Mouse (Mus musculus) megakaryocyte, adult 5-6 weeks (primary cell): ENCODE measurements around the gene Kcnk6. TPM values are rescaled to one million over a fixed set of nuclear protein-coding genes. Genes with fewer than 3 reads are reported as not detected.
"Not testable (repeated sequence)": the region's sequence is repeated elsewhere in the genome, so short reads cannot be mapped to it uniquely, and the experiment has no call there.

Source experiments
- ATAC-seq: 2 replicates; pipeline ENCODE4 v1.8.0; 2016; ENCODE audit warnings: mild to moderate bottlenecking, inconsistent platforms; ENCODE audit not compliant: poor library complexity, severe bottlenecking
- total RNA-seq, 2 experiments: library from RNA; stranded (forward) in 1 of 2; stranded (reverse) in 1 of 2; fragments of 153-499, 151-499 nt in 1 of 2; fragments of 221-1000, 200-1000 nt in 1 of 2; gene quantifications; 2 replicates each; pipeline versions ENCODE4 v1.2.3 to v1.2.4; 2015 to 2017

The Kcnk6 gene
- total RNA-seq, 2 experiments from 2014 or later: 9.2 to 14.6 TPM

DNA sequence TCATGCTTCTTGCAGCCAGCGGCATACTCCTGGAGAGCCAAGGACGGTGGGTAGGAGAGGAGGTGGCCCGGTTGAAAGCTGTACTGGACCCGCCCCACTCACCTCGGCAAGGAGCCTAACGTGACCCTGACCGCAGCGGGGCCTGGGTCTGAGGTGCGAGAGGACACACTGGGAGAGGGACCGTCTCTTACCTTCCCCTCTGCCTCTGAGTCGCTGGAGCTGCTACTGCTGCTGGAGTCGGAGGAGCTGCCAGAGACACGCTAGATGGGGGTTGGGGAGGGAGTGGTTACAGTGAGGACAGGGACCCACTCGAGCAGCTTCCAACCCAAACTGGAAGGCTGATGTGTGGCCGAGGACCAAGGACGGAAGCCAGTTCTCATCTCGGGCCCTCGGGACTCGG is 15.4 kb upstream of the Kcnk6 start:
- 0 out of 2 replicates have a peak, but pooled peaks have one; percentile 4 for ATAC-seq

DNA sequence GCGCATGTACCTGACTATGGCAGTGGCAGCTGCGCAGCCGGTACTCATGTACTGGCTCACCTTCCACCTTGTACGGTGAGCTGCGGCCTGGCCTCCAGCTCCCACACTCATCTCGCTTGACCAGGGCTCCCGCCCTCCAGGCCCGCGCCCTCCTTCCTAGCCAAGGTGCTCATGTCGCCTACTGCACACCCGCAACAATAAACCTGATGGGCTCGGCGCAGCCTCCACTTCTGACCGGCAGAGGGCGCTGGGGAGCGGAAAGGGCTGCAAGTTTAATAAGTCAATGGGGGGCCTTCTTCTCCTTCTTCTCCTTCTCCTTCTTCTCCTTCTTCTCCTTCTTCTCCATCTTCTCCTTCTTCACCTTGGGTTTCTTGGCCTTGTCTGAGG is 15.0 kb upstream of the Kcnk6 start:
- ATAC-seq: peak; percentile 86

DNA sequence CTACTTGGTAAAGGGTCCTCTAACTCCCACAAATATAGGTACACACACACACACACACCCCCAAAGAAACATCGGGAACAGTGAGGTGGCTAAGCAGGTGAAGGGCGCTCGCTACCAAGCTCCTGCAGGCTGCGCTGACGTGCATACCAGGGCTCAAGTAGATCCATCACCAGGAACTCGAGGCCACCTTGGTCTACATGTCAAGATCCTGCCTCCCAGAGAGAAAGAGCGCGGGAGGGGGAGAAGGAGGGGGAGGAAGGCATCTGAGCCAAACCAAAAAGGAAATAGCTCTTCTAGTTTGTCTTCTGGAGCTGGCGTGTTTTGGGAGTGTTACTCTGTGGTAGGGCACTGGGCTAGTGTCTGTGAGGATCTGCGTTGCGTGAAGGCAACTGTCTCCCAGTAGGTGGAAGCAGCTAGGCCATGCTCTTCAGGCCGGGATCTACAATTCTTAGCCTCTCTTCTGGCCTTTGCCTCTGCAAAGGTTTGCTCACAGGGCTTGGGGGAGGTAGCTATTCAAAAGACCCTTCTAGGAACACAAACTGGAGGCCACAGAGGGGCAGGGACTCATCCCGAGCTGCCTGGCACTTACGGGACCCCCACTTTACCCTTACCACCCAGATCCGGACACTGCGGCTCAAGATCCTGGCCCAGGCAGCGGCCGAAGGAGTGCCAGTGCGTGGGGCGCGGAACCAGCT is 14.5 kb upstream of the Kcnk6 start:
- ATAC-seq: no peak

DNA sequence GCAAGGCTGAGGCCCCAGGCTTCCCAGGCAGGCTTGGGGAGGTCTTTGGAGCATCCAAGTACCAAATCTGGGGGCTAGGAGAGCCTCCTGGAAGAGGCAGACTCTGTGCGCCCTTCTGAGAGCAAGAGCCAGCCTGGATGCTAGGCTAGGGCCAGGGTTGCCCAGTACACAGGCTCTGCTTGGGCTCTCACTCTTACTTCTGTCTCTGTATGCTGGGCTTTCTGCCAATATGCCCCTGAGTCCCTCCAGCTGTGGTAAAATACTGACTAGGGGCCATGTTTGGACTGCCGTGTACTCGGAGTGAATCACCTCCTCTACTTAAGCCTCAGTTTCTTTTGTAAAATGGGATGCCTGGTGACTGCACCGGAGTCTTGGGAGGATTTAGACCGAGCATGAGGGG is 13.7 kb upstream of the Kcnk6 start:
- ATAC-seq: no peak

DNA sequence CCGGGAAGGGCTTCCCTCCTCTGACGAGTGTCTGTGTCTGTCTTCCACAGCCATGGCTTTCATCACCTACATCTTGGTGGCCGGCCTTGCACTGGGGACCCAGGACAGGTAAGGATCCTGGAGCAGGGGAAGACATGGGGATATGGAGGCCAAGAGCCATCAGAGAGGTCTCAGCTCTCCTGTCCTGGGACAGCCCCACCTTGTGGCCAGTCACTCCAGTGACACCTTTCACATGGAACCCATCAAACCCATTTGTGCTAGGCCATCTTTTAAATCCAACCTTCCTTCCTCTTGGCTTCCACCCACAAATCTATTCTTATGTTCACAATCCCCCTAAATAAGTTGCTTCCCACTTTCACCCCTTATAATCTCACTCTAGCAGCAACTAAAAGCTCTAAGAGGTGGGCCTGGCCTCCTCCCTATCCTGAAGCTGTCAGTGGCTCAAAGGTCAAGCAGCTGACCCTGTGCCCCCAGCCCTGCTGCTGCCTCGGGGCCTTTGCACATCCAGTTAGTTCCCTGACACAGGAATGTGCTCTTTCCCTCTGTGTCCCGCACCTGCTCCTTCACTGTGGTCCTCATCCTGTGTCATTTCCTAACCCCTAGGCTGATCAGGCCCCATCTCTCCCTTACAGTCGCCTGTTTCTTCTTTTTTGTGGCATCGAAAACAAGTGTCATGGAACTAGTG is 12.6 kb upstream of the Kcnk6 start:
- peak; percentile 47; the same call in 1 of the 2 replicates for ATAC-seq

DNA sequence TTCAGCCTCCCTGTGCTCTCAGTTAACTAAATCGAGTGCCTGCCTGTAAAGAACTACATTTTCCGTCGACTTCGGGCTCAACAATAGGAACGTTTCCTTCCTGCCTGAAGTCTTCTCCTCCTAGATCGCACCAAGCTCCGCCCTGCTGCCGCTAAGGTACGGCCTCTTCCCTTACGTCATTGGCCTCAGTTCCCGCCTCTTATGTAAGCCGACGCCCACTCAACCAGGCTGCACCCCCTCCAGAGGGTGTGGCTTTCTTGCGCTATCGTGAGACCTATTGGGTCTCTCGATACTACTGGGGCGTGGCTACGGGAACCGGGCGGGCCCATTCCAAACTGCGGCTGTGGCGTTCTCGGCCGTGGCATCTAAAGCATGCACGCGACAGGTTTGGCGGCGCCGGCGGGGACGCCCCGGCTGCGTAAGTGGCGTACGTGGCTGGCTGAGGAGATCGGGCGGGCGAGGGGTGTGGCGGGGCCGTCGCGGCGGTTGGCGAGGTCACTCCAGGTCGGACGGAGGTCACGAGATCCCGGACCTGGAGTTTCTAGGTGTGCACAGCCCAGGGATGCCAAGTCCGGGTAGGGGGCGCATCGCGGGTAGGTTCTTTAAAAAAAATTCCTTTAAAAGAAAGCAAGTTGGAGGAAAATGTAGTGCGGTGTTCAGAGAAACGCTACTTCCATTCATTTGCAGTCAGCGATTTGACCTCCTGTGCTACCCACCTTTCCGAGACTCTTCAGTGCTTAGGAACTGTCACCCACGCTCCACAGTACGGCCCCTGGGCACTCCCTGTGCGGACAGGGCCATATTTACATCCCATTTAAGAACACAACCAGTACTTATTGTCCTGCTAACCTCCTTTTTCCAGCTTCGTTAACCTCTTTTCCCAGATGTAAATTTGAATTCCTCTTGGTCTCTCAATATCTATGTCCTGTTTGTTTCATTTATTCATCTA is 6.0 kb upstream of the Kcnk6 start, which contains the start of gene Yif1b:
TSS of gene Yif1b (plus strand) at position 311 of the 949 bp plus-strand sequence.
- ATAC-seq: peak; percentile 98

DNA sequence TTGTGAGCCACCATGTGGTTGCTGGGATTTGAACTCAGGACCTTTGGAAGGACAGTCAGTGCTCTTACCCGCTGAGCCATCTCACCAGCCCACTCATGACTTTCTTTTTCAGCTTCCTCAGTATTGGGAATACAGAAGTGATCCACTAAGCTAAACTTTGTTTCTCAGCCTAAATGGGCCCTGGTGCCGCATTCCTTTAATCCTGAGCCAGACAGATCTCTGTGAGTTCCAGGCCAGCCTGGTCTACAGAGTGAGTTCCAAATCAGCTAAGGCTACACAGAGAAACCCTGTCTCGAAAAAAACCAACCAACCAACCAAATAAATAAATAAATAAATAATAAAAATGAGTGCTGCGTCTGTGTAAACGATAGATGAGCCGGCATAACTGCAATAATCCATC is 5.3 kb upstream of the Kcnk6 start:
- not testable (repeated sequence) for ATAC-seq

DNA sequence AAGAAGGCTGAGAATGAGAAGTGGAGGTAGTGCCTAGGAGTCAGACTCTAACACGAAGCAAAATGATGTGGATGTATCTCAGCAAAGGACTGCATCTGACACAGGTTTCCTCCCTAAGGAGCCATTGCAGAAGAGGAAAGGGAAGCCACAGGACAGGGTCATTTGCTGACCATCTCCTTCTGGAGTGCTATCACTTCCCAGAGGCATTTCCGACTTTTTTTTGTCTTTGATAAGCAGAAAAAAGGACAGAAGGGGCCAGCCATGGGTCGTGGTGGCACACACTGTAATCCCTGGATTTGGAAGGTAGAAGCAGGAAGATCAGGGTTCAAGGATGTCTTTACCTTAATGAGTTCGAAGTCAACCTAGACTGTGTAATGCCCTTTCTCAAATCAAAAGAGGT is 4.3 kb upstream of the Kcnk6 start:
- ATAC-seq: no peak

DNA sequence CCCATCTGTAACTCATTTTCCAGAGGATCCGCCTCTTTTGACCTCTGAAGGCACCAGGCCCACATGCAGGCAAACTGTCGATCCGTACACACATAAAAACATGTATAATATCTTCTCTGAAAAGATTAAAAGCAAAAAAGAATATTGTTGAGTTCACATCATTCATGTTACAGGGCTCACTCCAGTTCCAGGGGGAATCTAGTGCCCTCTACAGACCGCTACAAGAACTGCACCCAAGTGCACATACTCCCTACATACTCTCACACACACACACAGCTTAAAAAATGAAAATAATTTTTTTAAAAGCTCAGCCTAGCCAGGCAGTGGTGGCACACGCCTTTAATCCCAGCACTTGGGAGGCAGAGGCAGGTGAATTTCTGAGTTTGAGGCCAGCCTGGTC is 2.3 kb upstream of the Kcnk6 start:
- no peak for ATAC-seq

DNA sequence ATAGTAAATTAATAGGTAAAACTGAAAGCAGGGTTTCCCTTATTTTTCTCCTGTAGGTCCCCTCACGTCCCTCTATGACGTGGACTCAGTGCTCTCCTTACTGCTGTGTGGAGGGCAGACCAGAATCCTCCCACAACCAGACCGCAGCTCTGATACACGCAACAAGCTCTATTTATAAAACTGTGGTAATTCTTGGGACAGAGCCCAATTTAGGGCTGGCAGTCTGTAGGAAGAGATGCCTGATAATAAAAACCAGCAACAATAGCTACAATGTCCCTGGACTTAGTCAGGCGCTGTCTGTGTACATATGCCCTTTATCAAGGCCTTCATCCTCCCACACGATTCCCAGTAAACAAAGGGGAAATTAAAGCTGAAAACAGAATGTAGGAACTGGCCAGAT is 1.4 kb upstream of the Kcnk6 start:
- no peak for ATAC-seq

DNA sequence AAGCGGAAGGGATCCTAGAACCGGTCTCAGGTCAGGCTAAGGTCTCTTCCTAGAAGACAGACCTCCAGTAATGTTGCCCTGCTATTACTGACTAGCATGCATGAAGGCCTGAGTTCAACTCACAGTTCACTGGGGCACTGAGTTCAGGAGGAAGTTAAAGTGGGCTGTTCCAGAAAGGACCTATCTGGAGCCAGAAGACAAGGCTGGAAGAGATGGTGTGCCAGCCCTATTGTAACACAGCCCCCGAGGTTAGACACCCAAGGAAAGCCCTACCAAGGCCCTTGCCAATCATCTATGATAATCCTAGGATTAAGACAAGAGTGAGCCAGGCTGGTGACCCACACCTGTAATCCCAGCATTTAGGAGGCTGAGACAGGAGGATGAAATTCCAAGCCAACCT is 798 bp downstream of the Kcnk6 start:
- ATAC-seq: no peak

DNA sequence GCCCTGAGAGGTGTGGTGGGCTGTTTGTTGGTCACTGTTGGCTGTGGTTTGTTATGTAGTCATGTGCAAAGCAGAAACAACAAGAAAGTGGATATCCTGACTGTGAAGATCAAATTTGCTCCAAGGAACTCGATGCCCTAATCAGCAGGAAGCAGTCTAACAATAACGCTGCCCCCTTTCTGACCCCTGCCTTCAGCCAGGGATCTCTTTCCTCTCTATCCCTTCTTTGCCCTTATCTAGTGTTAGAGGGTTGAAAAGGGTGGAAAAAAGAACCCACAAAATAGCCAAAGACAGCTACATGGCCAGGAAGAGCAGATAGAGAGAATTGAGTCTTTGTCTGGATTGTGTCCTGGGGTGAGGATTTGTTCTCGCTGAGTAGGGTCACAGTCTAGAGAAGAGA is 1.8 kb downstream of the Kcnk6 start:
- ATAC-seq: no peak

DNA sequence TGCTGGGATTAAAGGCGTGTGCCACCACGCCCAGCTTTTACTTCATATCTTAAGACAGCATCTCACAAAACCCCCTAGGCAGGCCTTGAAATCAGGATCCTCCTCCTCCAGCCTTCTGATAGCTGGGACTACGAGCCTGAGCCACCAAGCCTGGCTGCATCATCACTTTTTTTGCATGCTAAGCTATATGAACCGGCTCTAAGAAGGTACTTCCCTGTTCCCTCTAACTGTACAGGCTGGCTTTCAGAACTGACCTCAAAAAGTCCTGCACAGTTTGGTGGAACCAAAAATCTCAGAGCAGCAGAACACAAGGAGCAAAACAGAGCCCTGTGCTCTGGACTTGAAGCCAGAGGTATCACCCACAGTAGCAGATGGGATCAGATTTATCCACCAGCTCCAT is 4.1 kb downstream of the Kcnk6 start:
- no peak for ATAC-seq

DNA sequence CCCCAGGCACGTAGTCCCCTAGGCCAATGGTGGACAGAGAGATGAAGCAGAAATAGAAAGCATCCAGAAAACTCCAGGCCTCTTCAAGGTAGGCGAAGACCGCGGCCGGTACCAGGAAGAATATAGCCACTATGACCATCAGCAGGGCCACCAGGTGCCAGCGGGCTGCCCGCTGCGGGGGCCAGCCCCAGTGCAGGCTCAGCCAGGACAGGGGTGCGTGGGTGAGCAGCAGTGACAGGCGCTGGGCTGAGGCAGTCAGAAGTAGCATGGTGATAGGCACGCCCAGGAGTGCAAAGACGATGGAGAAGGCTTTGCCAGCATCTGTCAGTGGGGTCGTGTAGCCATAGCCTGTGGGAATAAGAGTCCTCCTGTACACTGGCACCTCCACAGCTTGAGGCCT is 6.8 kb downstream of the Kcnk6 start:
- no peak for ATAC-seq

DNA sequence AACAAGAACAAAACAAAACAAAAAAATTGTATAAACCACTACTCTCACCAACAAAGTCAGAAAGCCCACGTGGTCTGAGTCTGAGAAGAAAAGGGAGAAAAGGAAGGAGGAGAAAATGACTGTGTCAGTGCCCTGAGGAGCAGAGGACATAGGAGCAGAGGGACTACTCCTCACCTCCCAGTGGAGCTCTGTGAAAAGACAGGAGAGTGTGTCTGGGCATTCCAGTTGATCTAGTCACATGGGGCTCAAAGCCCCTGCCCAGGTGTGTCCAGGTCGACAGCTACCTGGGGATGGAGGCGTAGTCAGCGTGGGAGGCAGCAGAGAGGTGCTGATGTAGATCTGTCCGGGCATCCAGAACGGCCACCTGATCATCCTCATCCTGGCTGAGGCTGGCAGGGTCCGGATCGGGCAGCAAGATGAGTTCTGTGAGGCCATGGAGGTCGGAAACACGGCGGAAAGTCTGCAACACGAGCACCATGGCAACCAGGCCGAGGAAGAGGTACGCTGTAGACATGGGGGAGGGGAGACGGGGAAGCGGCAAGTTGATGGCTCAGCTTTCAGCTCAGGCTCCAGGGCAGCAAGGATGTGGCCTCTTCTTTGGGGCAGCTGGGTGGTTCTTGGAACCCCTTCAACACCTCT is 7.4 kb downstream of the Kcnk6 start:
- ATAC-seq: no peak

DNA sequence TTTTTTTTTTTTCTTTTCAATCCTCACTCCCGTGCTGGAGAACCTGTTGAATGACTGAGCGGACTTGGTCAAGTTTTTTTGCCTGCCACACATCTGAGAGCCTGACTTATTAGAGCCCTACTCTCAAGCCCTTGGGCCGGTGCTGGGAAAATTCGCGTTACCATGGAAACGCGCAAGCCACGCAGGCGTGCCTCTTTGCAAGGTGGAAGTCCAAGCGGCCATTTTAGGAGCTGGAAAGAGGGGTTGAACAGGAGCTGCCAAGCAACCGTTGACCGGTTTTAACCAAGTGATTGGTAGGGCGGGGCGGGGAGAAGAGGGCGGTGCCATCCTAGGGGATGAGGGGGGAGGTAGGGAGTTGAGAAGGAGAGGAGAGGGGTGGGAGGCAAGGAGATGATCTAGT is 17.5 kb downstream of the Kcnk6 start:
- no peak for ATAC-seq

DNA sequence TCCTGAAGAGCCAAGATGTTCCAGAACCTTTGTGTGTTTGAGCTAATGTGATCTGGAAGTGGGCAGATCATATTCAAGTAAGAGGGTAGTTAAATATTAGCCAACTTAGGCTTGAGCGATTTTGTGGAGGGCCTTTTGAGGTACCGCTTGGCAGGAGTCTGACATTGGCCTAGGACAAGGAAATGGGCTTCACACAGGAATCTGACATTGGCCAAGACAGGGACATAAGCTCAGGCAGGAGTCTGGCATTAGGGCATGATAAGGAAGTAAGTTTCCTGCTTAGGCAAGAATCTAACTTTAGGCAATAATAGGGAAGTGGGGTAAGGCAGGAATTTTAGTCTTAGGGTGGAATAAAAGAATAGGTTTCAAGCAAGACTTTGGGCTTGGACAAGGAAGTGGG is 18.1 kb downstream of the Kcnk6 start:
- ATAC-seq: no peak

DNA sequence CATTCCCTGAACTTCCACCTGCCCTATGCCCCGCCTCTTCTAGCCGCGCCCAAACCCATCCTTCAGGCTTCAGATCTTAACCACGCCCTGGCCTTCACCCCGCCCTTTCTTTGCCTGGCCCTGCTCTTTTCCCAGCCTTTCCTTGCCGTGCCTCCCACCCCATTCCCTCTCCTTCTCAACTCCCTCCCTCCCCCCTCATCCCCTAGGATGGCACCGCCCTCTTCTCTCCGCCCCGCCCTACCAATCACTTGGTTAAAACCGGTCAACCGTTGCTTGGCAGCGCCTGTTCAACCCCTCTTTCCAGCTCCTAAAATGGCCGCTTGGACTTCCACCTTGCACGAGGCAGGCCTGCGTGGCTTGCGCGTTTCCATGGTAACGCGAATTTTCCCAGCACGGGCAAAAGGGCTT is 18.6 kb downstream of the Kcnk6 start, which contains the start of gene Catsperg1:
TSS of gene Catsperg1 (minus strand) at position 361 of the 408 bp plus-strand sequence.
- ATAC-seq: no peak

DNA sequence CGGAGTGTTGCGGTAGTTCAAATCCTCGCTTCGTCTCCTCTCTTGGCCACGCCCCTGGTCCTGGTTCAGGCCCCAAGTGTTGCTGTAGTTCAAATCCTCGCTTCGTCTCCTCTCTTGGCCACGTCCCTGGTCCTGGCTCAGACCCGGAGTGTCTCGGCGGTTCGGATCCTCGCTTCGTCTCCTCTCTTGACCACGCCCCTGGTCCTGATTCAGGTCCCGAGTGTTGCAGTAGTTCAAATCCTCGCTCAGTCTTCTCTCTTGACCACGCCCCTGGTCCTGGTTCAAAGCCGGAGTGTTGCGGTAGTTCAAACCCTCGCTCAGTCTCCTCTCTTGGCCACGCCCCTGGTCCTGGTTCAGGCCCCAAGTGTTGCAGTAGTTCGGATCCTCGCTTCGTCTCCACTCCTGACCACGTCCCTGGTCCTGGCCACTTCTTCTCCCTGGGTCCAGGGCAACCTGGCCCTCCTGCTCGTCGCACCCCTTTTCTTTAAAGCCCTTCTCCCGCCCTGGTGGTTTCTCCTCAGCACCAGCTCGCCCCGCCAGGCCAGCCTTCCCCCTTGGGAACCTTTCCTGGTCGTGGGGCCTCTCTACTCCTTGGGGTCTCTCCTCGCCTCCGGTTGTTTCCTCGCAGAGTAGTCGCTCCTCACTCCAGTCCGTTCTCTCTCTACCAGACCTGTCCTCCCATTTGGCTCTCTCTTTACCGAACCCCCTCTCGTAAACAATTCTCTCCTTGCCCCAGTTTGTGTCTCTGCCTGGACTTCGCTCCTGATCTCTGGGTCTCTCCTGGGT is 19.3 kb downstream of the Kcnk6 start:
- ATAC-seq: not testable (repeated sequence)

DNA sequence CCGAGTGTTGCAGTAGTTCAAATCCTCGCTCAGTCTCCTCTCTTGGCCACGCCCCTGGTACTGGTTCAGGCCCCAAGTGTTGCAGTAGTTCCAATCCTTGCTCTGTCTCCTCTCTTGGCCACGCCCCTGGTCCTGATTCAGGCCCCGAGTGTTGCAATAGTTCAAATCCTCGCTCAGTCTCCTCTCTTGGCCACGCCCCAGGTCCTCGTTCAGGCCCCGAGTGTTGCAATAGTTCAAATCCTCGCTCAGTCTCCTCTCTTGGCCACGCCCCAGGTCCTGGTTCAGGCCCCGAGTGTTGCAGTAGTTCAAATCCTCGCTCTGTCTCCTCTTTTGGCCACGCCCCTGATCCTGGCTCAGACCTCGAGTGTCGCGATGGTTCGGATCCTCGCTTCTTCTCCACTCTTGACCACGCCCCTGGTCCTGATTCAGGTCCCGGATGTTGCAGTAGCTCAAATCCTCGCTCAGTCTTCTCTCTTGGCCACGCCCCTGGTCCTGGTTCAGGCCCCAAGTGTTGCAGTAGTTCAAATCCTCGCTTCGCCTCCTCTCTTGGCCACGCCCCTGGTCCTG is 20.0 kb downstream of the Kcnk6 start:
- peak; percentile 49 for ATAC-seq
